Mouse (Mus musculus) heart, postnatal 25 days (tissue): ENCODE measurements around the gene Efna2. TPM values are rescaled to one million over a fixed set of nuclear protein-coding genes. Genes with fewer than 3 reads are reported as not detected.

ENCODE experiments used
- DNase-seq: peaks from one replicate; pipeline ENCODE4 v3.0.0; 2022; ENCODE audit warnings: low spot score
- intact Hi-C: fragments of 180-260 bp; cut with DNase I; formaldehyde crosslinking; loops from one replicate; pipeline ENCODE4 v1.15.1; 2025
- total RNA-seq, 2 experiments: library from RNA; stranded (reverse); gene quantifications; 2 replicates each; pipeline ENCODE4 v1.2.3; 2021

Gene Efna2
- total RNA-seq, 2 experiments from 2014 or later = 0.91 to 1.1 TPM

DNA sequence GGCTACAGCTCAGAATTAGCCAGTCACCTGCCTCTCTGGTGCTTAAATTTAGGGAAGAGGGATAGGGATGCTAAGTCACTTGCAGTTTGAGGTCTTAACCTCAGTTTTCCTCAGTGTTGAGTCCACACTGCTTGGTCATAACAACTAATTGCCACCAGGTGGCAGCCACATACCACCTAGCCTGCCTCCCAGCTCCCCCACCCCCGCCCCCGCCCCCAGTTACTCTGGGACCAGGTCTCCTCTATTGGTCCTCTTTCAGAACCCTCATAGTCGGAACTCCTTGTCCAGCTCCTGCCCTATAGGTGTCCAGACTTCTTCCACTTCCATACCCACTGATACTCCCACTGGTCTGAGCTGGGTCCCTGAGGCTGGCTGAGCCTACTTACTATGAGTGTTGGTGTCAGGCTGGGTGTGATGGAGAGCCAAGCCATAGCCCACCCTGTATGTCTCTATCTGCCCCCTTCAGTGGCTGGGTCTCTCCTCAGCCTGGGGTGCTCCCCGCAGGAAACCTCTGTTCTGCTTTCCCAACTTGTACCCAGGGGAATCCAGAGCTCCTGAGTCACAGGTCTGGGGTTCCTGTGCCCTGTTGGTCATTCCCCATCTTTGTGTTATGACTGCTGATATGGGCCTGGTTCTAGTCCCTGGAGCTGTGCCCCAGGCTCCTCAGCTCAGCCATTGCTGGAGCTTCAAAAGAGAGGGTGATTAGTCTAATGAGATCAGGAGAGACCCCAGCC is 3.6 kb upstream of the Efna2 start:
- DNase-seq = no peak
- intact Hi-C loops = loop anchor here (1.0 to 10.0 kb wide), 2 partner anchors 70 to 199 kb away; no protein-coding TSS in a partner anchor

DNA sequence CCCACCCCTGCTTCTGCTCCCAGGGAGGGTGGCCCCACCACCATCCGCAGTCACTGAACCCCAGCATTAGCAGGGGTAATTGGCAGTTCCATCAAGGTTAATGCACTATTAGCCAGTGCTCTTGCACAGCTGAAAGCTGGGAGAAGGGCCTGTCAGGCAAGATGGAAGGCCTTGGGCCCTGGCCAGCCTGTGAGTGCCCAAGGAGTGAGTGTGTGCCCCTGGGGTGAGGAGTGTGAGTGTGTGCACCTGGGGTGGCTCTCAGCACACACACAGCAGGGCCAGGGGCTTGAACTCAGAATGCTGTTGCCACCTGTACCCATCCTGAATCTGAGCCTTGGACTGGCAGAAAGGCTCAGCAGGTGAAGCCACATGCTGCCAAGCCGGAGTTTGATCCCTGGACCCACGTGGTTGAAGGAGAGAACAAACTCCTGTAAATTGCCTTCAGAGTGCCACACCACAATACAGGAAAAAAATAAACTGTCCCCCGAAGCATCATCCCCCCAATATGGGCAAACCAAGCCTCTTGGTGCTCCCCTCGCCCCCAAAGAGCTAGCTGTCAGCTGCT is 2.9 kb upstream of the Efna2 start:
- intact Hi-C loops = loop anchor here (10.0 kb wide), 1 partner anchor 198 kb away; no protein-coding TSS in a partner anchor
- DNase-seq = no peak

DNA sequence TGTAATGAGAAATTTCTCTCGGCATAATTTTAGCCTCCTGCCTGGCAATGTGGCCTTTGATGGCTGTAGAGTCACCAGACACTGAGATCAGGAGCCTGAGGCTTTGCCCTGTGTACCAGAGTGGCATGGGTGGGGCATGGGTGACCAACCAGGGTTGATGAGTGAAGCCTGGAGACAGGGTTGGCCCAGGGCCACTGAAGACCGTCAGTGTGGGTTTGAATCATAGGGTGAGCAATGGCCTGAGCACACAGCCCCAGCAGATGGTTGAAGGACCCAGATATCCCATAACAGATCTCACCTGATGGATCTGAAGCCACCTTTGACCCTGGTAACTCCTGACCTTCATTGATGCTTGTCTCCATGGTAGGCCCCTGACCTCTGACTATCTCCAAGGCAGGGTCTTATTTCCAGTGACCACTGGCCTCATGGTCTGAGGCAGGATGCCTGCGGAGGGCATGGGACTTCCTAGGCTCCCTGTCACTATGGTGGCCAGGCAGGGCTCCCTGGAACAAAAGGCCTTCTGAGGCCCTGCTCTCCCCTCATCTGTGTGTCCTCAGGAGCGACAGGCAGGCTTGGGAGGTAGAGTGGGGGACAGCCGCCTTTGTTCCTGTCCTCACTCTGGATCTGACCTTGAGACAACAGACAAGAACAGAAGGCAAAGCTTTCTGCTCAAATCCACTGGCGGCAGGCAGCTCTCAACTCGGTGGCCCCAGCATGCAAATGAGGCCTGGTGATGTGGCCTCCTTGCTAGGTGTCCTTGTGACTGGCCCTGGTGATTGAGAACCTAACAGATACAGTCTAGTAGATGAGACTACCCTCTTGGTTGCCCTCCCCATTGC is 1.6 kb upstream of the Efna2 start:
- intact Hi-C loops = loop anchor here (10.0 kb wide), 1 partner anchor 197 kb away; no protein-coding TSS in a partner anchor
- no peak for DNase-seq

DNA sequence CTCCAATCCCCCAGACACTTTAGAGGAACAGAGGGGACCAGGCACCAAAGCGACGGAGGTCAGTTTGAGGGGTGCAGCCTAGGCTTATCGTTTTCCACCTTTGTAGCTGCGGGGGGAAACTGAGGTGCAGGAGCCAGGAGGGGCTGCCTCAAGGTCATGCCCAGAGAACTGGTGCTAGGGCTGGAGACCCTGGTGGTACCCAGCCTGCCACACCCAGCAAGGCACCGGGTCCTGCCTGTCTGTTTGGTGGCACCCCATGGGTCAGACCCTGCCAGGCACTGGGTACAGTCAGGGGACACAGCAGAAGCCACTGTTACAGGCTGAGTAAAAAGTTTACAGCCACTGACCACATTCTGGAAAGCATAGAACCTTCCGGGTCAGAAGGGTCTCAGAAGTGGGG is 1.0 kb downstream of the Efna2 start:
- DNase-seq = no peak
- intact Hi-C loops = no loop called here

DNA sequence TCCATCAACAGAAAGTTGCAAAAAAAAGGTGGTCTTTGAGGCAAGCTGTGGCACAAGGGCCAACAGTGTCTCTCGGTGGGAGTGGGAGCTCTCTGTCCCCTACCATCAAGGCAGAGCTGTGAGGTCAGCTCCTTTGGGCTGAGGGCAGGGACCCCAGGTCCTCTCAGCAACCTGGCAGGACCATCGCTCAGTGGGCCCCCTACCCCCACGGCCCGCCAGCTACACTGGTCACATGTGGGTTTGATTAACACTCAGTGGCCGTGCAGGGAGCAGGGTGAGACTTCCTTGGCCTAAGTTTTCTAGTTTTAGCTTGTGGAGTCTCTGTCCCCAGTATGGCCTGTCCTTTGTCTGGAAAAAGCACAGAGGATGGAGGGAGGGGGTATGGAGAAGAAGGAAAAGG is 1.5 kb downstream of the Efna2 start:
- DNase-seq = no peak
- intact Hi-C loops = no loop called here

DNA sequence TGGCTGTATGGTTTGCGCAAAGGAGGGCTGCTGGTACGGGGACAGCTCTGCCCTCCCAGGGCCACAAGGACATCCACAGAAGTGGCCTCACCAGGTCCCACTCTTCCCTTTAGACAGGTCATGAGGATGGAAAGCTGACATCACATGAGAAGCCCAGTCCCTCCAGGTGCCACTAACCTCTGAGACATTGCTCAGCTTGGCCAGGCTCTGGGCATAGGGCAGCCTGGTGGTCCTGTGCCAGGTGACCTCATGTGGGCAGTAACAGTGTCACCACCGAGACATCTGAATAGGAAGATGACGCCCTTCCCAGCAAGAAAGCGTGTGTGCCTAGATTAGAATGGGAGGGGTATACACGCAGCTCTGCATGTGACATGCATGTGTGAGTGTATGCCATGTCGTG is 3.3 kb downstream of the Efna2 start:
- intact Hi-C loops = no loop called here
- DNase-seq = no peak

DNA sequence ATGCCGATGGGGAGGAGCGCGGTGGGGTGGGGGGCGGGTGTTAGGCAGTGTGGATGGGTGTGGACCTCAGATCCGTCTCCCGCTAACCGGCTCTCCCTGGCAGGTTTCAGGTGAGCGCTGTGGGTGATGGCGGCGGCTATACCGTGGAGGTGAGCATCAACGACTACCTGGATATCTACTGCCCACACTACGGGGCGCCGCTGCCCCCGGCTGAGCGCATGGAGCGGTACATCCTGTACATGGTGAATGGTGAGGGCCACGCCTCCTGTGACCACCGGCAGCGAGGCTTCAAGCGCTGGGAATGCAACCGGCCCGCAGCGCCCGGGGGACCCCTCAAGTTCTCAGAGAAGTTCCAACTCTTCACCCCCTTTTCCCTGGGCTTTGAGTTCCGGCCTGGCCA is 7.4 kb downstream of the Efna2 start:
- intact Hi-C loops = no loop called here
- no peak for DNase-seq

DNA sequence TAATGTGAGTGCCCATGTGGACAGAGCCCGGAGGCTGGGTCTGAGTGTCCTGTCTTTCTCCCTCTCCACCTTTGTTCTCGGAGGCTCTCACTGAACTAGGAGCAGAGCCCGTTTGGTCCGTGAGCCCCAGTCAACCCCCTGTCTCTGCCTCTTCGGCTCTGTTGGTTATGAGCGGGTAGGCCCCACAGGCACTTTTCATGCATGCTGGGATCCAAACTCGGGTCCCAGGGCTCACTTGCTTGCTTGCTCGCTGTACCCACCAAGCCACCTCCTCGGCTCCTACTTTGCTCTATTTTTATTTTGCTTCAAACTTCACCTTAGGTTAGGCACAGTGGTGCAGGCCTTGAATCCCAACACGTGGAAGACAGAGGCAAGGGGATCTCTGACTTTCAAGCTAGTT is 8.5 kb downstream of the Efna2 start:
- intact Hi-C loops = no loop called here
- no peak for DNase-seq

DNA sequence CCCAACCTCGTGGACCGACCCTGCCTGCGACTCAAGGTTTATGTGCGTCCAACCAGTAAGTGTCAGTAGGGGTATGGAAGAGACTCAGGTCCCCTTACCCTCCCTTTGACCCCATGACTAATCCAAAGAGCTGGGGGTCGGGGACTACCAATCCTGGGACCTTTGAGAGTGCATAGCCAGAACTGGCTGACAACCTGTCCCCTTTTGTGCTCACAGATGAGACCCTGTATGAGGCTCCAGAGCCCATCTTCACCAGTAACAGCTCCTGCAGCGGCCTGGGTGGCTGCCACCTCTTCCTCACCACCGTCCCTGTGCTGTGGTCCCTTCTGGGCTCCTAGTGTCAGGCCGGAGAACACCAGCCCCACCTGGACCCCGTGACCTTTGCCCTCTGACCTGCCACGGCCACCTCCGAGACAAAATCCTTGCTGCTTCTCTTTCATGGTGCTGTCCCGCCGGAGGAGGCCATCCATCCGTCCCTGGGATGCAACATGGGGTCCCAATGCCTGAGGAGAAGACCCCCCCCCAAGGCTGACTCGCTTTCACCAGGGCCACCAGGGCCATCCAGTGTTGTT is 9.3 kb downstream of the Efna2 start:
- intact Hi-C loops = no loop called here
- DNase-seq = no peak

DNA sequence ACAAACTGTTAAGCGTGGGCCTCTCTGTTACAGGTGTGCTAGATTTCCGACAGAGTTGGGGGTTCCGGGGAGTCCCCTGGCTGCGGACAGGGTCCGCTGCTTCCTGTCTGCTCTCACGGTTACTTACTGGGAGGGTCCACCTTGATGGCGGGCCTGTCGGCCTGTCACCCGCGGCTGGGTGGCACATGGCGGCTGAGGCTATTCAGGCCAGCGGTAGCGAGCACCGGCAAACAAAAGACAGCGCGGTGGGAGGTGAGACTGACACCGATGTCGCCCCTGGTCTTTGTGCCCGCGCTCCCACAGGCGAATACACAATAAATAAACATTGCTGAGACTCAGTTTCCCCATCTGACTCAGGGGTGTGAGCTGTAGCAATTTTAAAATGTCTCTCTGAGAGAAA is 10.7 kb downstream of the Efna2 start:
- intact Hi-C loops = no loop called here

DNA sequence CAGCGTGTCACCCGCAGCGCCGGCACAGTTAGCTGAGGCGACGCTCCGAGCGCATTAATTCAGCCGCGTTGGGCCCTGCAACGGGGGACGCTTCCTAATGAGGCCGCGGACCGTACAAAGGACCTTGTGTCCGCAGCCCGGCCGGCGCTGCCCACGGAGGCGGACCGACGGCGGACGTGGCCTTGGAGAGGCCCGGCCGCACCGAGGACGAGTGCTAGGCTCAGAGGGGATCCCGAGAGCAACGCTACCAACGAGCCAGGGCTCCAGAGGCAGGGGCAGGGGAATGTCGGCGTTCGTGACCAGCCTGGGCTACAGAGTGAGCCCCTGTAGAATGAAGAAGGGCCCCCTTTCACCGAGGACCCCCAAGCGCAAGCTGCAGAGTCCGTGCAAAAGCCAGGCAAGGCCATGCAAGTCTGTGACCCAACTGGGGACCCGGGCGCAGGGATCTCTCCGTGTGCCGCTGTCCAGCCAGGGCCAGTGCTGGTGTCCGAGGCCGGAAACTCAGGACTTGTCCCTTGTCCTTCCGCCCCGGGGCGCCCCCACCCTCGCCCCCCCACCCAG is 11.3 kb downstream of the Efna2 start:
- intact Hi-C loops = no loop called here
- DNase-seq = no peak

More for the DNA sequence above, 10.7 kb downstream of the Efna2 start:
- no peak for DNase-seq

DNA sequence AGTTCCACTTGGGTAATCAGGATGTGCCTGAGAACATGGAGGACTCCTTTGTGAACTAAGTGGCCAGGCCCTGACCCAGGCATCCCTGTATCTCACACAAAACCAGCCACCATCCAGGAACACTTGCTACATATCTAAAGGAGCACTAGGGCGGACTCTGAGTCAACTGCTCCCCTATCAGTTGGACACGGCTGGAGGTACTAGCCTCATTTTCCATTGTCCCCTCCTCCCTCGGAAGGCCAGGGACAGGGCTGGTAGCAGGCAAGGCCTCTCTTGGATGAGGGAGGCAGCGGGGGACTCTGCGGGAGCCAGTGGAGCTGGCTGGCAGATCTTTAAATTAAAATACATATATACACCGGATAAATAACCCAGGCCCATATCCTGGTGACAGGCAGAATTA is 14.7 kb downstream of the Efna2 start:
- no peak for DNase-seq
- intact Hi-C loops = no loop called here

DNA sequence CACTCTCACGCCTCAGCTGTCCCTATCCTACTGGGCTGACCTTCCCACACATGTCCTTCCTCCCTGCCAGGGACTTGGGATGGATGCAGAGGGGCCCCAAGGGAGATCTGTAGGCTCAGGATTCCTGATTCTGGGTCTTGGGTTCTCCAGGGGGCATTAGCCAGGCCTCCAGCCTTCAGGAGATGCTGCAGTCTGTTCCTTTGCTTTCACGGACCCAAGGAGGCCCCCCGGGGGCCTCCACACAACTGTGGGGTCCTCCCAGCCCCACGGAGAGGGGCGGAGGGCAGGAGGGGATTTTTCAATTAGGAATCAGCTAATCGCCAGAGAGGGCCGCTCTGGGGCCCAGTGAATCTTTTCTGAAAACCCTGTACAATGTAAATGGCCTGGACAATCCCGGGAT is 15.2 kb downstream of the Efna2 start:
- no peak for DNase-seq
- intact Hi-C loops = no loop called here

DNA sequence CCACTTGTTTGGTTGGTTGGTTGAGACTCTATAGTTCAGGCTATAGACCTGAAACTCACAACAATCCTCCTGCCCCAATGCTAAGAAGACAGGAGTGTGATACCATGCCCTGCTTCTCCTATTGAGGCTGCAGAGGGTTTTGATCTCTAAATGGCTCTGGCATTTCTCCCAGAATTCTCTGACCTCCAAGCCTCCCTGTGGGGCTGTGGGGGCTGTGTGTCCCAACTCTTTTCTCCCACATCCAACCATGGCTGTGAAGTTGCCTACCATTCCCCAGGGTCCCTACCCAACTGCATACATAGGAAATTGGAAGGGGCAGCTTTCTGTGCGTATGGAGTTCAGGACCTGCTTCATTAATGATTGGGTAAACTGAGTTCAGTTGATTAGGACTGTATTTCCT is 16.9 kb downstream of the Efna2 start:
- intact Hi-C loops = no loop called here
- DNase-seq = no peak

DNA sequence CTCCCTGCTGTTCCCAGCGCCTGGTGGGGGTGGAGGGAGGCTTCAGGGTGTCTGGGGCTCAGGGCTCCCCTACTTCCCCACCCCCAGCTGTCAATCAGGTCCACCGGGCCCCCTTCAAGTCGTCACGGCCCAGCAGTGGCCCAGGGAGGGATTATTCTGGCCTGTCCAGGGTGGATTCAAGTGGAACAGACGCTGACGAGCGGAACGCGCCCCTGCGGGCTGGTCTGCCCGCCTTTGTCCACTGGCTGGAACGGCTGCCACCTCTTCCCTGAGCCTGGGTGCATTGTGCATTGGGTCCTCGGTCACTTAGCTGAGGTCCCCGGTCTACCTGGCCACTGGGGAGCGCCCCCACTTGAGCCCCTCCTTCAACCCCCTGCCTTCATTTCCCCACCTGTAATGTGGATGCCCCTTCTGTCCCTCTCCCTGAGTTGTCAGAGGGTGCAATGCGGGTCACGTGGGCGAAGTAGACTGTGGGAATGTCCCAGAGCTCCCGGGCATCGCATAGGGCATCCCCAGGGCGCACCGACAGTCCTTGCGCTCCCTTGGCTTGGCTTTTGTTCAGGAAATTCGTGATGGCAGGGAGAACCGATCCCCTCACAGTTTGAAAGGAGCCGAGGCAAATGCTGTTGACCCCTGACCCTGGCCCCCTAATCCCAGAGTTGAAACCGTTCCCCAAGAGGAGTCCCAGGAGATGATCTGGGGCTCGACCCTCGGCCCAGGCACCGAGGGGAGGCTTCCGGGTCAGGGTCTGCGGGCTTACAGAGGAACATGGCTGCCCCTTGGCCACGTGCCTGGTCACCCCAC is 17.7 kb downstream of the Efna2 start:
- DNase-seq = no peak
- intact Hi-C loops = no loop called here

DNA sequence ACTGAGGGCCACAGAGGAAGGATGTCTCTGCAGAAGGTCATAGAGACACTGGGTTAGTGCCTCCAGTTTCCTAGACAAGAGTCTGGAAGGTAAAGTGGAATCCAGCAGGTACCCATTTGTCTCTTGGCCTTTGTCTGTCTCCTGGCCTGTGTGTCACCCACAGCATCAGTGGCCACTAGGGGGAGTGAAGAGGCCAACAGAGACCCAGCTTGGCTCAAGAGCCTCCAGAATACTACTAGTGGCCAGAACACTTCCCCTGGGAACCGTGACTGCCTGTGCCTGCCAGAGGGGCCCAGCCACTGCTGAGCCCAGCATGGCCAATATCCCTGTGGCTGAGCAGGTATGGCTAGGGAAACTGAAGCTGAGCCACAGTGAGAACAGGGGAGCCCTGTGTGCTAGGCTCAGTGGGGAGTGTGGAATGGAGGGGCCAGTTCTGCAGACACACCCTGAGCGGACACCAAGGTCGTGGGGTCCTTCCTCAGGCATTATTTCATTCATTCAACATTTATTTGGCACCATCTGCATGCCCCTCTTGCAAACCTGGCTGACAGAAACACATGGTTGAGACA is 20.2 kb downstream of the Efna2 start:
- DNase-seq = peak; percentile 70
- intact Hi-C loops = loop anchor here (1.0 kb wide), 1 partner anchor 46 kb away; no protein-coding TSS in a partner anchor

DNA sequence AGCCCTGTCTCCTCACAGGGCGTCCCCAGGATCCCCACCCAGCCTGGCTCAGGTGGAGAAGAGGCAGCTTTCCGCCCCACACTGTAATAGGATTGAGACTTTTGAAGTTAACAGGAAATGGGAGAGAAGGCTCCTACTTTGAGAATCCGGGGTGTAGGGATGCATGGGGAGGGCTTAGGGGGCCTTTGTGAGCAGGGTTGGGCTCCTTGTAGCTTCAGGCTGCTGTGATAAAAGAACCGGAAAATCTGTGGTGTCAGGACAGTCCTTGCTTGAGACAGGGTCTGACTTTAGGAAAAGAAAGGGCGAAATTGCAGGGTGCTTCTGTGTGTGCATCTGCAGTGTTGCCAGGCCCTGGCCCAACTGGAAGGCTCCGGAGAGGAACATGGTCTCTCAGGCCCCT is 21.2 kb downstream of the Efna2 start:
- intact Hi-C loops = no loop called here
- no peak for DNase-seq

DNA sequence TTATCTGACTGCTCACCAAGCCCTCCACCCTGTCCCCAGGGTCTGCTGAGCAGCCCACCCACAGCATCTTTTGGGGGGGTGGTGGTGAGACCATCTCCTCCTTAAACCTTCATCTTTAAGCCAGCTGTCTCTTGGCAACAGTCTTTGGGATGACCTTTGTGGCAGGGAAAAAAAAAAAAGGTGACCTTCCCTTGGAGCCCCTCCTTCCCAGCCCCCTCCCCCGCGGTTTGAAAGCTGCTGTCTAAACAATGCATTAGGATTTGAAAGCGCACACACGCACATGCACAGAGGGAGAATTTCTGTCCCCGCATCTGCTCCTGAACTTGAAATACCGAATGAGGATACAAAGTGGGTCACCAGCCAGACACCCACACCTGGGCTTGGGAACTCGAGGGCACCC is 24.8 kb downstream of the Efna2 start:
- no peak for DNase-seq
- intact Hi-C loops = no loop called here

DNA sequence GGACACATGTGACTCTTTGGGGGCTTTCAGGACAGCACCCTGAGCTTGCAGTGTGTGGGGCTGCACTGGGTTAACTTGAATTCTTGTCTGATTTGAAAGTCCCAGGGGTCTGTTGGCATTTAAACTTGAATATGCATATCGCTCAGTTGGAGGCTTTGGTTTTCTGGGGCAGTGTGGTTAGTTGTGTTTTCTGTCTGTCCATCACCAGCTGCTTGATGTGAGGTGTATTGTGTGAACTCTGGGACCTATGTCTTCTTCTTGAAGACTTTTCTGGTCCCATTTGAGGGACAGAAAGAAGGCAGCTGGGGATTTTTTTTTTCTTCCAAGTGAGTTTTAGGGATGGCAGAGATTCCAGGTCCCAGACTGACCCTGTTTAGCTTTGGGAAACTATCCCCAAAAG is 27.9 kb downstream of the Efna2 start:
- DNase-seq = no peak
- intact Hi-C loops = no loop called here
